Mouse (Mus musculus): ENCODE results near the gene Gm10306. TPM values are rescaled to one million over a fixed set of nuclear protein-coding genes. Genes with fewer than 3 reads are reported as not detected.

Gm10306 gene
- polyA plus RNA-seq, 1 experiment from 2014 or later, result 0.34 TPM

DNA sequence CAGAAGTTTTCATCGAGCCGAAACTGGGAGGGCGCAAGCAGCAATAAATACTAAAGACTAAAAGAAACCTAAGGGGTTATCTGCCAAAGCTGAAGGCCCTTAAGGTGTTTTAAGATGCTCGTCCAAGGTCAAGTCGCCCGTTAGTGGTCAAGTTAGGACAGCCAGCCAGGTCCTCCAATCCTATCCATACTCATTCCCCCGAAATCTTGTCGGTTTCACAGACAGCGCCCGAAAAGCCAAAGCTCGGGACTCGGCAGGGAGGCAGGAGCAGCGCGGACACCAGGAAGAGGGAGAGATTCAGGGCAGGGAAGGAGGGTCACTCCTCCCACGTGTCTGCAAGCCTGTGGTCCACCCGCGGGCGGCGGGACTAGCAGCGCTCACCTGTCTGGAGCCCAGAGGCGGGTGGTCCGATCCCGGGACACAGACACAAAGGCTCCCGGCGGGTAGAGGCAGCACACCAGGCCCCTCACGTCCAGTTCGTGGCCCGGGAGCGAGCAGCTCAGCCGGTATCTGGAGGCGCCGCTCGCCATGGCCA is 46.2 kb downstream of the Gm10306 start:
- no peak for TF ChIP-seq CTCF (IDR thresholded peaks at IDR 0.05; ENCODE audit: low read depth)
- TF ChIP-seq EP300 (IDR thresholded peaks at IDR 0.05; ENCODE audit: low read depth), result no peak
- DNase-seq (no peak), ATAC-seq (peak; percentile 68)
- Histone ChIP-seq H3K4me1 (ENCODE audit: insufficient read depth) (peaks cover 6% of the 10 kb centered on the region), H3K9me3 (ENCODE audit: low read length) (no peaks in the 10 kb centered on the region), H3K27ac (ENCODE audit: low read depth) (peak overlapping the region; percentile 96), H3K4me3 (ENCODE audit: low read depth, low read length) (peak overlapping the region; percentile 100), H3K4me2 (ENCODE audit: low read depth, low read length) (peak overlapping the region; percentile 93), H3K9ac (replicated peaks) (peak overlapping the region; percentile 97), H3K27me3 (ENCODE audit: insufficient read depth, low read length) (no peaks in the 10 kb centered on the region), H3K36me3 (replicated peaks; ENCODE audit: insufficient read depth, low read length) (no peaks in the 10 kb centered on the region)
- WGBS (ENCODE audit: insufficient replicate concordance), result under 1% methylated on average over 33 of the region's 33 CpGs

- peak within 1 kb of the TSS; percentile 93 for H3K4me2 ChIP-seq (ENCODE audit: low read depth, low read length)
- peak within 1 kb of the TSS; percentile 100 for H3K4me3 ChIP-seq (ENCODE audit: low read depth, low read length)
- no peaks in the 10 kb centered on the region for H3K27me3 ChIP-seq (ENCODE audit: insufficient read depth, low read length)
- H3K9ac ChIP-seq (replicated peaks), result peak within 1 kb of the TSS; percentile 97
- WGBS (ENCODE audit: insufficient replicate concordance), result under 1% methylated on average over 48 of the region's 61 CpGs
- H3K36me3 ChIP-seq (replicated peaks; ENCODE audit: insufficient read depth, low read length), result no peaks in the 10 kb centered on the region
- no peaks in the 10 kb centered on the region for H3K9me3 ChIP-seq (ENCODE audit: low read length)
- ATAC-seq (peak; percentile 99), DNase-seq (peak; percentile 92)
- TF ChIP-seq EP300 (IDR thresholded peaks at IDR 0.05; ENCODE audit: low read depth) (no peak), CTCF (IDR thresholded peaks at IDR 0.05; ENCODE audit: low read depth) (no peak)
- H3K4me1 ChIP-seq (ENCODE audit: insufficient read depth), result peaks cover 6% of the 10 kb centered on the region
- H3K27ac ChIP-seq (ENCODE audit: low read depth), result peak within 1 kb of the TSS; percentile 96
Observed at GRCm38 (mm10) chr4:94603031-94603629, 46.8 kb downstream of the Gm10306 start, which contains the start of gene Plaa. Plaa (minus strand) TSS chr4:94603244.

- WGBS (ENCODE audit: insufficient replicate concordance), result 73% methylated on average over 2 of the region's 2 CpGs
- H3K4me2 ChIP-seq (ENCODE audit: low read depth, low read length), result no peak overlapping the region
- DNase-seq, result no peak
- H3K27ac ChIP-seq (ENCODE audit: low read depth), result no peak overlapping the region
- peaks cover 6% of the 10 kb centered on the region for H3K4me1 ChIP-seq (ENCODE audit: insufficient read depth)
- TF ChIP-seq CTCF (IDR thresholded peaks at IDR 0.05; ENCODE audit: low read depth) (no peak), EP300 (IDR thresholded peaks at IDR 0.05; ENCODE audit: low read depth) (no peak)
- no peaks in the 10 kb centered on the region for H3K27me3 ChIP-seq (ENCODE audit: insufficient read depth, low read length)
- no peak for ATAC-seq
- H3K9me3 ChIP-seq (ENCODE audit: low read length), result no peaks in the 10 kb centered on the region
- no peaks in the 10 kb centered on the region for H3K36me3 ChIP-seq (replicated peaks; ENCODE audit: insufficient read depth, low read length)
- no peak overlapping the region for H3K9ac ChIP-seq (replicated peaks)
- H3K4me3 ChIP-seq (ENCODE audit: low read depth, low read length), result no peak overlapping the region
Observed at GRCm38 (mm10) chr4:94604452-94605019, 48.2 kb downstream of the Gm10306 start.

DNA sequence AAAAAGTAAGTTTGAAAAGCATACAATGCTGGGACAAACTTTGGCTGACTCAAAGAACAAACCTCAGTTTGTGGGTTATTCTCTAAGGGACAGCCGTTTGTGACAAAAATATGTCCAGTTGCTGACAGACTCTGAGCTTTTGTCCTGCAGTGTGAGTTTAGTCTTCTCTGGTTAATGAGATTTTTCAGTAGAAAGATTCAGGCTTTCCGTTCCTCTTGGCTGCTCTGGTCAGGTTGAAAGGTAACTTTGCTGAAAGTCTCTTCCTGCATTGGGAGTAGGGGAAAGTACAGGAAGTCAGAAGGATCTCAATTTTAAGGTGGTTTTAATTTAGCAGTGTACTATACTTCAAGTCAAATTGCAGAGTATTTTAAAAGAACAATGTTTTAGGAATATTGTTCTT is 49.2 kb downstream of the Gm10306 start:
- Histone ChIP-seq H3K36me3 (replicated peaks; ENCODE audit: insufficient read depth, low read length) (no peaks in the 10 kb centered on the region), H3K9me3 (ENCODE audit: low read length) (no peaks in the 10 kb centered on the region), H3K4me1 (ENCODE audit: insufficient read depth) (peaks cover 6% of the 10 kb centered on the region), H3K4me2 (ENCODE audit: low read depth, low read length) (no peak overlapping the region), H3K27me3 (ENCODE audit: insufficient read depth, low read length) (no peaks in the 10 kb centered on the region), H3K9ac (replicated peaks) (no peak overlapping the region), H3K27ac (ENCODE audit: low read depth) (no peak overlapping the region), H3K4me3 (ENCODE audit: low read depth, low read length) (no peak overlapping the region)
- DNase-seq, result no peak
- 79% methylated on average over 2 of the region's 2 CpGs for WGBS (ENCODE audit: insufficient replicate concordance)
- no peak for ATAC-seq
- TF ChIP-seq EP300 (IDR thresholded peaks at IDR 0.05; ENCODE audit: low read depth) (no peak), CTCF (IDR thresholded peaks at IDR 0.05; ENCODE audit: low read depth) (no peak)

Other genes starting within 250 kb of the Gm10306 start
- 6.9 TPM in 2 replicates for gene Caap1, start 250 bp downstream of the Gm10306 start, polyA plus RNA-seq (2015; fragmentation: Nextera tagmentation; extraction: Ambion mirVana)
- gene Plaa, start 46.7 kb downstream of the Gm10306 start, polyA plus RNA-seq (2015; fragmentation: Nextera tagmentation; extraction: Ambion mirVana), result 26.4 and 27.7 TPM in 2 replicates
- gene Ift74, start 57.9 kb downstream of the Gm10306 start, polyA plus RNA-seq (2015; fragmentation: Nextera tagmentation; extraction: Ambion mirVana), result 4.2 and 4.4 TPM in 2 replicates
- not detected in 2 replicates for gene Lrrc19, start 93.6 kb downstream of the Gm10306 start, polyA plus RNA-seq (2015; fragmentation: Nextera tagmentation; extraction: Ambion mirVana)
- 3.8 TPM in 2 replicates for gene Tek, start 182.7 kb downstream of the Gm10306 start, polyA plus RNA-seq (2015; fragmentation: Nextera tagmentation; extraction: Ambion mirVana)